Mouse (Mus musculus): Measurements from ENCODE around the gene Gtf3c3. TPM values are rescaled to one million over a fixed set of nuclear protein-coding genes. Genes with fewer than 3 reads are reported as not detected.

Gtf3c3 gene
- polyA plus RNA-seq (2012; rRNA removed): 16.8 and 17.4 TPM in 2 replicates

DNA sequence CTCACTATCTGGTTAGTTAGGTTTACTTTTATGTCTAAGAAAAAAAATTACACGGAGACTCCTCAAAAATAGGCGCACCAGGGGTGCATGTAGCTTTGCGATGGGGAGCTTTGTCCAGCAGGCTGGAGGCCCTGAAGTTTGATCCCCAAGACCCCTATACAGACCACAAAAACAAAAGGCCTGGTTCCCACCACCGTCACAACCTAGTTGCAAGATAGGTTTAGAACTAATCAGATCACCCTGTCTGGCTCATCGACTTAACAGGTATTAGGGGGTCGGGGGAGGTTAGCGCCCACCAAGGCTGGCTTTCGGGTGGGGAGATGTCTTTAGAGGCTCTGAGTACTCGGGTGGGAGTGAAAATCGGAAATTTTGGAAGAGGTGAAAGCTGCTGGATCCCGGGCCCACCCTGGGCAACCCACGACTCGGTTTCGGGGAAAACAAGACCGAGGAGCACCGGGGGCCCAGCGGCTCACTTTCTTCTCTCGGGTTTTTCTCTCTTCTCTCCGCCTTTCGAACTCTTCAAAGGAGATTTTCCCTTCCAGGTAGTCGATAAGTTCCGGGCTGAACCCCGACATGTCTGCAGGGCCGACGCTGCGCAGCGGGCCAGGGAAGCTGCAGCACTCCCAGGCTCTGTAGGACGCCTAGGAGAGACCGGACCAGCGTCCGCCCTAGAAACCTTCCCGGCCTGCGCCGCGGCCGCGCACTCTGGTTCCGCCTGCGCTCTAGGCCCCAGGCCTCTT lies at the start of gene Gtf3c3:
Gtf3c3 (minus strand) TSS at position 632 of the 740 bp plus-strand sequence.
- Histone ChIP-seq H3K27ac (ENCODE audit: insufficient read depth, low read length) (no peak within 1 kb of the TSS; the same call in 1 of the 2 replicates), H3K27me3 (ENCODE audit: control insufficient read depth, insufficient read depth, low read length) (no peaks in the 10 kb centered on the region), H3K4me1 (ENCODE audit: control insufficient read depth, insufficient read depth, low read length) (peaks cover 4% of the 10 kb centered on the region), H3K4me3 (replicated peaks; ENCODE audit: insufficient read depth, low read depth, low read length) (peak within 1 kb of the TSS; percentile 93)
- TF ChIP-seq CTCF (IDR thresholded peaks at IDR 0.05; ENCODE audit: borderline replicate concordance, insufficient read depth, low read depth, low read length): no peak
- peak; percentile 73 for TF ChIP-seq POLR2A (IDR thresholded peaks at IDR 0.05; ENCODE audit: borderline replicate concordance, insufficient read depth, low read length)
- 2% methylated on average over 39 of the region's 39 CpGs for WGBS
- peak; percentile 81 to 85 for DNase-seq

- WGBS: 96% methylated on average over 3 of the region's 3 CpGs
- no peaks in the 10 kb centered on the region for H3K27me3 ChIP-seq (ENCODE audit: control insufficient read depth, insufficient read depth, low read length)
- H3K4me3 ChIP-seq (replicated peaks; ENCODE audit: insufficient read depth, low read depth, low read length): no peak overlapping the region
- no peak for DNase-seq
- H3K27ac ChIP-seq (ENCODE audit: insufficient read depth, low read length): no peak overlapping the region
- TF ChIP-seq CTCF (IDR thresholded peaks at IDR 0.05; ENCODE audit: borderline replicate concordance, insufficient read depth, low read depth, low read length) (no peak), POLR2A (IDR thresholded peaks at IDR 0.05; ENCODE audit: borderline replicate concordance, insufficient read depth, low read length) (no peak)
- no peaks in the 10 kb centered on the region for H3K4me1 ChIP-seq (ENCODE audit: control insufficient read depth, insufficient read depth, low read length)
These were observed 46.1 kb upstream of the Gtf3c3 start for GRCm38 (mm10) chr1:54484744-54485420.

- 96% methylated on average over 12 of the region's 12 CpGs for WGBS
- DNase-seq: no peak
- Histone ChIP-seq H3K4me1 (ENCODE audit: control insufficient read depth, insufficient read depth, low read length) (no peaks in the 10 kb centered on the region), H3K27me3 (ENCODE audit: control insufficient read depth, insufficient read depth, low read length) (no peaks in the 10 kb centered on the region), H3K27ac (ENCODE audit: insufficient read depth, low read length) (no peak overlapping the region), H3K4me3 (replicated peaks; ENCODE audit: insufficient read depth, low read depth, low read length) (no peak overlapping the region)
- TF ChIP-seq POLR2A (IDR thresholded peaks at IDR 0.05; ENCODE audit: borderline replicate concordance, insufficient read depth, low read length) (no peak), CTCF (IDR thresholded peaks at IDR 0.05; ENCODE audit: borderline replicate concordance, insufficient read depth, low read depth, low read length) (no peak)
These were observed 41.7 kb upstream of the Gtf3c3 start for GRCm38 (mm10) chr1:54480491-54480890.

DNA sequence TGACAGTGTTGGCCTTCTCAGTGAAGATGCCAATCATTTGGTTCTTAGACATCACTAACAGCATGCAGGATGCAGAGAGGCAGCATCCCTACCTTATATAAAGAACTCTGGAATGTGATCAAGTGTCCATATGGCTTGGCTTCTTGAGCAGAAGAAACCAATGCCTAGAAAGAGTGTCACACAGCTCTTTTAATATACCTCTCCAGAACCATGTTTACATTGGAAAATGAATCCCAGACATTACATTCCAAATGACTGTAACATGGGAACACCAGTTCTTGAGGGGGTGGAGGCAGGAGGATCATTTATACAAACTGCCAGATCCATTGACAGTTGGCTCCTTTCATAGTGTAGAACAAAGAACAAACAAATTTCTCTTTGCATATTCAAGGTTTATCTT lies 29.9 kb upstream of the Gtf3c3 start:
- no peak for TF ChIP-seq CTCF (IDR thresholded peaks at IDR 0.05; ENCODE audit: borderline replicate concordance, insufficient read depth, low read depth, low read length)
- TF ChIP-seq POLR2A (IDR thresholded peaks at IDR 0.05; ENCODE audit: borderline replicate concordance, insufficient read depth, low read length): no peak
- no peak overlapping the region for H3K27ac ChIP-seq (ENCODE audit: insufficient read depth, low read length)
- DNase-seq: peak in 1 of 2 experiments; percentile 62
- H3K4me1 ChIP-seq (ENCODE audit: control insufficient read depth, insufficient read depth, low read length): no peaks in the 10 kb centered on the region; the same call in 1 of the 2 replicates
- no peak overlapping the region for H3K4me3 ChIP-seq (replicated peaks; ENCODE audit: insufficient read depth, low read depth, low read length)
- H3K27me3 ChIP-seq (ENCODE audit: control insufficient read depth, insufficient read depth, low read length): no peaks in the 10 kb centered on the region

DNA sequence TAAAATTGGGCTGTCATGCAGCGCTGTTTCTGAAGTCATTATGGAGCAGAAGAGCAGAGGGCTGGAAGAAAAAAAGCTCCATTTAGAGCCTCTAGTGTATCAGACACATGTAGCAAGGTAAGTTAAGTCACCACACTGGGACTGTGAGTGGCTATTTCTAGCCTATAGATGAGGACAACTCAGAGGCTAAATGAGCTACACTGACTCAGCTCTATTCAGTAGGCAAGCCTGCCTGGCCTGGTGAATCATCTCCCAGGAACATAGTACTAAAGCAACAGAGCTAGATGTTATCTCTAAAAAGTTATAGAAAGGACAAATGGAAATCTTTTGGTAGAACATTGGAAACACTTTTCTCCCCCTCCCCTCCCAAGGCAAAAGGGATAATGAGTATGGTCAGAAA lies 28.6 kb upstream of the Gtf3c3 start:
- 97% methylated on average over 1 of the region's 1 CpGs for WGBS
- H3K4me1 ChIP-seq (ENCODE audit: control insufficient read depth, insufficient read depth, low read length): no peaks in the 10 kb centered on the region; the same call in 1 of the 2 replicates
- TF ChIP-seq CTCF (IDR thresholded peaks at IDR 0.05; ENCODE audit: borderline replicate concordance, insufficient read depth, low read depth, low read length): no peak
- TF ChIP-seq POLR2A (IDR thresholded peaks at IDR 0.05; ENCODE audit: borderline replicate concordance, insufficient read depth, low read length): no peak
- no peak for DNase-seq
- H3K27ac ChIP-seq (ENCODE audit: insufficient read depth, low read length): no peak overlapping the region
- H3K4me3 ChIP-seq (replicated peaks; ENCODE audit: insufficient read depth, low read depth, low read length): no peak overlapping the region
- no peaks in the 10 kb centered on the region for H3K27me3 ChIP-seq (ENCODE audit: control insufficient read depth, insufficient read depth, low read length)

DNA sequence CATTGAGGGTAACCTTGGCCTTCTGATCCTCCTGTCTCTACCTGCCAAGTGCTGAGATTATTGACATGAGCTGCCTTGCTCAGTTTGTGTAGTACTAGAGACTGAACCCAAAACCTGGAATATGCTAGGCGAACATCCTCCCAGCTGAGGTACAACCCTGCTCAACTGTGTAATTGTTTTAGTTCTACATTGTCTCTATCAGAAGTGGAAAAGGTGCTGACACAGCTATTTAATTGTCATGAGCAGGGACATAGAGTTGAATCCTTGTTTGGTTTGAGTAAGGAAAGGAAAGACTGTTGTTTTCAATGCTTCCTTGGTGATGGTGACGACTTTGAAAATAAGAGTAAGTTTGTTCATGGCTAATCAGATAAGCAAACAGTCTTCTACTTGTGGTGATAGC lies 13.3 kb upstream of the Gtf3c3 start:
- WGBS: 87% methylated on average over 2 of the region's 2 CpGs
- H3K4me1 ChIP-seq (ENCODE audit: control insufficient read depth, insufficient read depth, low read length): no peaks in the 10 kb centered on the region
- DNase-seq: no peak
- no peak overlapping the region for H3K4me3 ChIP-seq (replicated peaks; ENCODE audit: insufficient read depth, low read depth, low read length)
- no peak overlapping the region for H3K27ac ChIP-seq (ENCODE audit: insufficient read depth, low read length)
- H3K27me3 ChIP-seq (ENCODE audit: control insufficient read depth, insufficient read depth, low read length): no peaks in the 10 kb centered on the region
- no peak for TF ChIP-seq CTCF (IDR thresholded peaks at IDR 0.05; ENCODE audit: borderline replicate concordance, insufficient read depth, low read depth, low read length)
- TF ChIP-seq POLR2A (IDR thresholded peaks at IDR 0.05; ENCODE audit: borderline replicate concordance, insufficient read depth, low read length): no peak

GRCm38 (mm10) chr1:54448833-54449232 lies 10.1 kb upstream of the Gtf3c3 start:
- Histone ChIP-seq H3K4me1 (ENCODE audit: control insufficient read depth, insufficient read depth, low read length) (no peaks in the 10 kb centered on the region), H3K4me3 (replicated peaks; ENCODE audit: insufficient read depth, low read depth, low read length) (no peak overlapping the region), H3K27me3 (ENCODE audit: control insufficient read depth, insufficient read depth, low read length) (no peaks in the 10 kb centered on the region), H3K27ac (ENCODE audit: insufficient read depth, low read length) (no peak overlapping the region)
- TF ChIP-seq POLR2A (IDR thresholded peaks at IDR 0.05; ENCODE audit: borderline replicate concordance, insufficient read depth, low read length) (no peak), CTCF (IDR thresholded peaks at IDR 0.05; ENCODE audit: borderline replicate concordance, insufficient read depth, low read depth, low read length) (no peak)
- 81% methylated on average over 4 of the region's 4 CpGs for WGBS
- no peak for DNase-seq

DNA sequence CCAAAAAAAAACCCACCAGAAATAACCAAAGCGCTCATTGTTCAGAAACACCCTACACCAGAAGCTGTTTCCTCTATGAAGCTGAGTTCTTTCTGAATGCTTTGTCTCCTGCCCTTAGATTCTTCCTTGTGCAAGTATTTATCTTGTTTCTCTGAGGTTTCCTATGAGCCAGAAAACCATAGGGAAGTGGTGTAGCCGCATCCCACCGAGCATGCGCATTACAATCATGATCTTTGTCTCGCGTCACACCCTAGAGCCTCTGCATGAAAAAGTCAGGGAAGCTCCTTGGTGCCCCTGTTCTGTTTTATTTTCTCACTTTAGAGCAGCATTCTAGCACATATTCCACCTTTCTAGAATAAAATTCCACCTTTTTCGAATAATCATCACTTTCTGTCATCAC lies 4.9 kb upstream of the Gtf3c3 start:
- Histone ChIP-seq H3K4me1 (ENCODE audit: control insufficient read depth, insufficient read depth, low read length) (no peaks in the 10 kb centered on the region), H3K27me3 (ENCODE audit: control insufficient read depth, insufficient read depth, low read length) (no peaks in the 10 kb centered on the region), H3K4me3 (replicated peaks; ENCODE audit: insufficient read depth, low read depth, low read length) (no peak overlapping the region), H3K27ac (ENCODE audit: insufficient read depth, low read length) (no peak overlapping the region)
- no peak for TF ChIP-seq CTCF (IDR thresholded peaks at IDR 0.05; ENCODE audit: borderline replicate concordance, insufficient read depth, low read depth, low read length)
- TF ChIP-seq POLR2A (IDR thresholded peaks at IDR 0.05; ENCODE audit: borderline replicate concordance, insufficient read depth, low read length): no peak
- WGBS: 42% methylated on average over 7 of the region's 7 CpGs
- no peak for DNase-seq

All from cerebellum, adult 2 months (tissue).